Mouse (Mus musculus) C2C12 (cell line): ENCODE measurements around the gene Stat3. TPM values are rescaled to one million over a fixed set of nuclear protein-coding genes. Genes with fewer than 3 reads are reported as not detected.
A peak's percentile ranks its signal among the peaks of the same experiment; 100 is the strongest.

Experiments used
- H3K27me3 ChIP-seq: one replicate; pipeline ENCODE4 v1.6.1; 2011; ENCODE audit not compliant: control insufficient read depth, insufficient read depth, insufficient read length
- H3K36me3 ChIP-seq: one replicate; pipeline ENCODE4 v1.6.1; 2011; ENCODE audit not compliant: control insufficient read depth, insufficient read depth
- H3K4me3 ChIP-seq: one replicate; pipeline ENCODE4 v1.5.1; 2011; ENCODE audit warnings: mild to moderate bottlenecking, control low read depth; ENCODE audit not compliant: poor library complexity, insufficient read depth, severe bottlenecking
- H3K79me2 ChIP-seq: one replicate; pipeline ENCODE4 v1.6.1; 2011; ENCODE audit not compliant: control insufficient read depth, insufficient read depth
- H3K79me3 ChIP-seq: one replicate; pipeline ENCODE4 v1.6.1; 2011; ENCODE audit warnings: low read depth, control low read depth
- H3ac ChIP-seq: one replicate; pipeline ENCODE3; 2011; ENCODE audit warnings: low read depth; ENCODE audit not compliant: control insufficient read depth, insufficient read length
- CEBPB ChIP-seq: IDR thresholded peaks from one replicate; pipeline ENCODE4 v1.6.1; 2011; ENCODE audit warnings: low read depth, mild to moderate bottlenecking, control low read depth, moderate library complexity
- CTCF ChIP-seq: IDR thresholded peaks from one replicate; pipeline ENCODE4 v1.5.1; 2011; ENCODE audit not compliant: control insufficient read depth, insufficient read depth, insufficient read length
- FOSL1 ChIP-seq: IDR thresholded peaks from one replicate; pipeline ENCODE4 v1.8.0; 2011; ENCODE audit warnings: mild to moderate bottlenecking, low read length; ENCODE audit not compliant: poor library complexity, insufficient read depth, severe bottlenecking
- MAX ChIP-seq: IDR thresholded peaks from one replicate; pipeline ENCODE4 v1.6.1; 2011; ENCODE audit warnings: mild to moderate bottlenecking, control low read depth
- MYOD1 ChIP-seq: IDR thresholded peaks from one replicate; pipeline ENCODE4 v1.6.1; 2011; ENCODE audit warnings: low read depth; ENCODE audit not compliant: control insufficient read depth, insufficient read length
- MYOG ChIP-seq: IDR thresholded peaks from one replicate; pipeline ENCODE4 v1.6.1; 2011; ENCODE audit not compliant: control insufficient read depth, insufficient read length; ENCODE audit errors: extremely low read depth
- USF1 ChIP-seq: IDR thresholded peaks from one replicate; pipeline ENCODE4 v1.6.1; 2011; ENCODE audit warnings: low read depth, mild to moderate bottlenecking, control low read depth, moderate library complexity
- polyA plus RNA-seq: library from polyadenylated mRNA; unstranded; fragments of >200 nt; fragmentation: generic; extraction: Trizol; gene quantifications from one replicate; pipeline ENCODE4 v1.2.1, GENCODE M21; 2012; ENCODE audit warnings: missing spikeins

Gene Stat3
- polyA plus RNA-seq, 1 experiment: 36.1 TPM

GRCm38 (mm10) chr11:100918007-100918406 lies 21.3 kb downstream of the Stat3 start:
- no peak overlapping the region for H3K4me3 ChIP-seq
- H3K27me3 ChIP-seq: no peaks in the 10 kb centered on the region
- no peak overlapping the region for H3ac ChIP-seq
- peaks cover 8% of the 10 kb centered on the region for H3K36me3 ChIP-seq
- TF ChIP-seq MAX: no peak
- no peak for TF ChIP-seq USF1
- no peak for TF ChIP-seq MYOG
- TF ChIP-seq FOSL1: no peak
- no peak for TF ChIP-seq CTCF
- H3K79me2 ChIP-seq: peaks cover 4% of the 10 kb centered on the region
- H3K79me3 ChIP-seq: no peaks in the 10 kb centered on the region

GRCm38 (mm10) chr11:100916432-100916971 lies 22.8 kb downstream of the Stat3 start:
- H3ac ChIP-seq: no peak overlapping the region
- no peak for TF ChIP-seq MYOD1
- no peak for TF ChIP-seq CTCF
- no peak for TF ChIP-seq MYOG
- no peak for TF ChIP-seq FOSL1
- H3K4me3 ChIP-seq: no peak overlapping the region
- H3K79me3 ChIP-seq: no peaks in the 10 kb centered on the region
- H3K27me3 ChIP-seq: no peaks in the 10 kb centered on the region
- H3K36me3 ChIP-seq: peaks cover 8% of the 10 kb centered on the region
- H3K79me2 ChIP-seq: peaks cover 4% of the 10 kb centered on the region

GRCm38 (mm10) chr11:100915063-100915462 lies 24.3 kb downstream of the Stat3 start:
- Histone ChIP-seq H3ac (no peak overlapping the region), H3K79me3 (no peaks in the 10 kb centered on the region), H3K79me2 (peaks cover 4% of the 10 kb centered on the region), H3K27me3 (no peaks in the 10 kb centered on the region), H3K36me3 (peaks cover 12% of the 10 kb centered on the region), H3K4me3 (no peak overlapping the region)
- TF ChIP-seq MYOD1 (no peak), CEBPB (no peak), FOSL1 (no peak), CTCF (no peak), USF1 (no peak), MYOG (no peak), MAX (no peak)

- peaks cover 12% of the 10 kb centered on the region for H3K36me3 ChIP-seq
- peaks cover 4% of the 10 kb centered on the region for H3K79me2 ChIP-seq
- no peaks in the 10 kb centered on the region for H3K27me3 ChIP-seq
- H3K4me3 ChIP-seq: no peak overlapping the region
- no peaks in the 10 kb centered on the region for H3K79me3 ChIP-seq
- no peak for TF ChIP-seq MYOG
- no peak overlapping the region for H3ac ChIP-seq
These were observed 24.9 kb downstream of the Stat3 start for GRCm38 (mm10) chr11:100914415-100914814.

- H3K27me3 ChIP-seq: no peaks in the 10 kb centered on the region
- no peaks in the 10 kb centered on the region for H3K79me3 ChIP-seq
- TF ChIP-seq USF1: no peak
- TF ChIP-seq FOSL1: no peak
- TF ChIP-seq MYOG: no peak
- no peak for TF ChIP-seq CTCF
- TF ChIP-seq MYOD1: no peak
- TF ChIP-seq MAX: no peak
- H3K4me3 ChIP-seq: no peak overlapping the region
- H3K36me3 ChIP-seq: peaks cover 24% of the 10 kb centered on the region
- H3K79me2 ChIP-seq: peaks cover 4% of the 10 kb centered on the region
- peak overlapping the region; percentile 13 for H3ac ChIP-seq
These were observed 26.8 kb downstream of the Stat3 start for GRCm38 (mm10) chr11:100912401-100913155.

- H3K4me3 ChIP-seq: no peak overlapping the region
- H3K79me2 ChIP-seq: peaks cover 4% of the 10 kb centered on the region
- peaks cover 36% of the 10 kb centered on the region for H3K36me3 ChIP-seq
- H3K27me3 ChIP-seq: no peaks in the 10 kb centered on the region
- H3ac ChIP-seq: no peak overlapping the region
- no peaks in the 10 kb centered on the region for H3K79me3 ChIP-seq
- TF ChIP-seq CEBPB (no peak), USF1 (no peak), CTCF (no peak), MYOD1 (no peak), MYOG (no peak), FOSL1 (no peak), MAX (no peak)
These were observed 30.8 kb downstream of the Stat3 start for GRCm38 (mm10) chr11:100908567-100908966.
